Mouse (Mus musculus) G1E (cell line): ENCODE results near the gene Rcsd1. TPM values are rescaled to one million over a fixed set of nuclear protein-coding genes. Genes with fewer than 3 reads are reported as not detected.

Experiments used
- ATAC-seq: 2 replicates; pipeline ENCODE4 v1.8.0; 2016; ENCODE audit warnings: mild to moderate bottlenecking; ENCODE audit not compliant: insufficient number of reproducible peaks, poor library complexity, low FRiP score, severe bottlenecking; ENCODE audit errors: extremely low read depth
- DNase-seq: peaks from one replicate; pipeline ENCODE4 v3.0.0; 2012; ENCODE audit warnings: low spot score
- H3K27me3 ChIP-seq: 2 replicates; pipeline ENCODE4 v1.6.1; 2012; ENCODE audit warnings: mild to moderate bottlenecking, low read length, inconsistent platforms; ENCODE audit not compliant: insufficient read depth
- H3K36me3 ChIP-seq: replicated peaks from 2 replicates; pipeline ENCODE3; 2012; ENCODE audit warnings: mild to moderate bottlenecking, inconsistent platforms
- H3K4me1 ChIP-seq: 2 replicates; pipeline ENCODE4 v1.6.1; 2012; ENCODE audit warnings: low read depth, low read length, inconsistent platforms, mixed read lengths; ENCODE audit not compliant: insufficient read depth
- H3K4me3 ChIP-seq: 2 replicates; pipeline ENCODE4 v1.5.1; 2012; ENCODE audit warnings: low read depth, mild to moderate bottlenecking, inconsistent platforms, low read length, moderate library complexity, mixed read lengths
- H3K9me3 ChIP-seq: replicated peaks from 2 replicates; pipeline ENCODE4 v1.6.1; 2012; ENCODE audit warnings: inconsistent platforms
- CTCF ChIP-seq: IDR thresholded peaks from 2 replicates; pipeline ENCODE4 v1.5.1; 2012; ENCODE audit warnings: low read depth, low read length, inconsistent platforms, mixed read lengths
- GATA1 ChIP-seq: IDR thresholded peaks from 2 replicates; pipeline ENCODE4 v1.6.1; 2012; ENCODE audit warnings: borderline replicate concordance, low read length, inconsistent platforms, mixed read lengths
- GATA2 ChIP-seq: IDR thresholded peaks from 2 replicates; pipeline ENCODE4 v1.6.1; 2012; ENCODE audit warnings: low read depth, low read length, inconsistent platforms, borderline replicate concordance
- POLR2AphosphoS5 ChIP-seq: IDR thresholded peaks from 2 replicates; pipeline ENCODE4 v1.6.1; 2012; ENCODE audit warnings: low read depth, low read length, inconsistent platforms; ENCODE audit not compliant: insufficient replicate concordance
- TAL1 ChIP-seq: conservative IDR thresholded peaks from 2 replicates; pipeline ENCODE4 v1.6.1; 2012; ENCODE audit warnings: low read depth, low read length, inconsistent platforms, mixed read lengths
- polyA plus RNA-seq: library from polyadenylated mRNA; stranded (reverse); fragments of >175 nt; gene quantifications from 2 replicates; pipeline ENCODE4 v1.2.3, GENCODE M21; 2012
- total RNA-seq, 2 experiments: library from RNA; stranded (forward) in 1 of 2; stranded (reverse) in 1 of 2; fragments of 200-1000 nt in 1 of 2; fragments of >200 nt in 1 of 2; fragmentation: Nextera tagmentation in 1 of 2; gene quantifications; 2 replicates each; pipeline ENCODE4 v1.2.3; 2014 to 2017

Gene Rcsd1
- total and polyA plus RNA-seq, 3 experiments: 15.8 to 27.3 (median 16.1) TPM

- no peak overlapping the region for H3K4me3 ChIP-seq
- ATAC-seq (no peak), DNase-seq (no peak)
- H3K9me3 ChIP-seq: no peaks in the 10 kb centered on the region
- no peak for TF ChIP-seq TAL1
- TF ChIP-seq GATA2: no peak
- no peak for TF ChIP-seq CTCF
- TF ChIP-seq GATA1: no peak
- no peak for TF ChIP-seq POLR2AphosphoS5
- H3K4me1 ChIP-seq: peaks cover 37% of the 10 kb centered on the region
- peaks cover 33% of the 10 kb centered on the region for H3K36me3 ChIP-seq
- H3K27me3 ChIP-seq: no peaks in the 10 kb centered on the region
These were observed 84.5 kb downstream of the Rcsd1 start for GRCm38 (mm10) chr1:165625058-165625457.

- ATAC-seq (no peak), DNase-seq (no peak)
- Histone ChIP-seq H3K9me3 (no peaks in the 10 kb centered on the region), H3K27me3 (no peaks in the 10 kb centered on the region), H3K36me3 (peaks cover 37% of the 10 kb centered on the region), H3K4me1 (peaks cover 20% of the 10 kb centered on the region), H3K4me3 (no peak overlapping the region)
- TF ChIP-seq GATA2 (no peak), TAL1 (no peak), POLR2AphosphoS5 (no peak), CTCF (no peak), GATA1 (no peak)
These were observed 91.3 kb downstream of the Rcsd1 start for GRCm38 (mm10) chr1:165618201-165618624.

- TF ChIP-seq TAL1: no peak
- no peak for TF ChIP-seq GATA2
- TF ChIP-seq GATA1: no peak
- TF ChIP-seq POLR2AphosphoS5: no peak
- H3K4me3 ChIP-seq: no peak overlapping the region
- no peak for DNase-seq
- H3K4me1 ChIP-seq: peaks cover 25% of the 10 kb centered on the region
- no peak for ATAC-seq
- H3K36me3 ChIP-seq: peaks cover 32% of the 10 kb centered on the region
- no peaks in the 10 kb centered on the region for H3K9me3 ChIP-seq
- no peaks in the 10 kb centered on the region for H3K27me3 ChIP-seq
These were observed 92.2 kb downstream of the Rcsd1 start for GRCm38 (mm10) chr1:165617166-165617891.

- no peak for TF ChIP-seq GATA2
- no peak for TF ChIP-seq POLR2AphosphoS5
- no peak for TF ChIP-seq GATA1
- Histone ChIP-seq H3K4me3 (no peak overlapping the region), H3K4me1 (peaks cover 26% of the 10 kb centered on the region), H3K9me3 (no peaks in the 10 kb centered on the region), H3K36me3 (peaks cover 29% of the 10 kb centered on the region), H3K27me3 (no peaks in the 10 kb centered on the region)
- DNase-seq (no peak), ATAC-seq (no peak)
These were observed 92.9 kb downstream of the Rcsd1 start for GRCm38 (mm10) chr1:165616652-165617051.

- H3K36me3 ChIP-seq: peaks cover 24% of the 10 kb centered on the region
- H3K27me3 ChIP-seq: no peaks in the 10 kb centered on the region
- DNase-seq: no peak
- H3K9me3 ChIP-seq: no peaks in the 10 kb centered on the region
- ATAC-seq: no peak
- no peak for TF ChIP-seq POLR2AphosphoS5
- TF ChIP-seq CTCF: no peak
- TF ChIP-seq TAL1: no peak
- TF ChIP-seq GATA2: no peak
- TF ChIP-seq GATA1: no peak
- no peak overlapping the region for H3K4me3 ChIP-seq
- peaks cover 30% of the 10 kb centered on the region for H3K4me1 ChIP-seq
These were observed 94.8 kb downstream of the Rcsd1 start for GRCm38 (mm10) chr1:165614793-165615192.

DNA sequence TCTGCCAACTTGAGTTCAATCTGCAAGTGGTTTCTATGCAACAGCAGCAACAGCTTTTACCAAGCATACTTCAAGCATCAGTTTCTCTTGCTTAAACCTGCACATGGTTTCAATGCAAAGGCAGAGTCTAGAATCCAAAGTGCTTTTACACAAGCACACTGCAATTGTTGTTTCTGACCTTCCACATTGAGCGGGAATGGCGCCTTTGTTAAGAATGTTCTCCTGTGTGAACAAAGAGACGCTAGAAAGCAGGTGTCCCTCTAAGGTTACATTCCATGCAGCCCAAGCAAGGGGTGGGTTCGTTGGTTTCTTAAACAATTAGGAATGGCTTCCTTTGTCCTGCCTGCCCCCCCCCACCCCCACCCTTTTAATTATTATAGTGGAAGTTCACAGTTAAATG is 95.6 kb downstream of the Rcsd1 start:
- ATAC-seq: no peak
- DNase-seq: no peak
- Histone ChIP-seq H3K27me3 (no peaks in the 10 kb centered on the region), H3K4me3 (no peak overlapping the region), H3K36me3 (peaks cover 22% of the 10 kb centered on the region), H3K9me3 (no peaks in the 10 kb centered on the region), H3K4me1 (peaks cover 30% of the 10 kb centered on the region)
- no peak for TF ChIP-seq CTCF
- TF ChIP-seq GATA2: no peak
- TF ChIP-seq TAL1: no peak
- no peak for TF ChIP-seq POLR2AphosphoS5
- TF ChIP-seq GATA1: no peak
